ENCODE assay signal across 26 mouse cellular contexts in genomic region chr11:100157331-100157730, GRCm38 (mm10). TPM values are rescaled to one million over a fixed set of nuclear protein-coding genes. Genes with fewer than 3 reads are reported as not detected.
"Had no signal": no experiment of that assay in that cellular context is flagged by ENCODE, and none has a peak within 500 bp of the region (broad histone marks: within the 10 kb centered on the region; RNA-seq: fewer than 3 reads in every experiment).

No protein-coding gene starts in this region.

- H3K36me3 ChIP-seq: kidney, embryonic 15.5 days; limb, embryonic 10.5 days; limb, embryonic 13.5 days; liver, embryonic 12.5 days; liver, embryonic 15.5 days; lung, embryonic 15.5 days; midbrain, embryonic 10.5 days had no signal

- ATAC-seq: liver, embryonic 12.5 days had no signal

- H3K9ac ChIP-seq: kidney, embryonic 15.5 days; limb, embryonic 13.5 days; liver, embryonic 12.5 days; liver, embryonic 15.5 days; lung, embryonic 15.5 days had no signal

- H3K4me2 ChIP-seq: kidney, embryonic 15.5 days; limb, embryonic 13.5 days; liver, embryonic 12.5 days; liver, embryonic 15.5 days; lung, embryonic 15.5 days had no signal

- H3K4me1 ChIP-seq: liver, embryonic 12.5 days; liver, embryonic 15.5 days; megakaryocyte, embryonic 14.5 days; midbrain, embryonic 10.5 days had no signal

- H3K27me3 ChIP-seq: kidney, embryonic 15.5 days; limb, embryonic 13.5 days; liver, embryonic 12.5 days; liver, embryonic 15.5 days; lung, embryonic 15.5 days had no signal

- H3K27ac ChIP-seq: kidney, embryonic 15.5 days; limb, embryonic 10.5 days; limb, embryonic 13.5 days; liver, embryonic 12.5 days; liver, embryonic 15.5 days; midbrain, embryonic 10.5 days had no signal

- H3K9me3 ChIP-seq: kidney, embryonic 15.5 days; limb, embryonic 10.5 days; limb, embryonic 13.5 days; liver, embryonic 12.5 days; liver, embryonic 15.5 days; lung, embryonic 15.5 days; megakaryocyte, embryonic 14.5 days; midbrain, embryonic 10.5 days had no signal

- H3K4me3 ChIP-seq: kidney, embryonic 15.5 days; limb, embryonic 10.5 days; limb, embryonic 13.5 days; liver, embryonic 12.5 days; liver, embryonic 15.5 days; lung, embryonic 15.5 days; megakaryocyte, embryonic 14.5 days; midbrain, embryonic 10.5 days had no signal

- DNase-seq: kidney, adult 11 months; kidney, adult 8-10 months; kidney, postnatal 10 days; kidney, postnatal 36 days; layer of hippocampus, adult 9-11 months; liver; lung, adult 18-20 months; lung, postnatal 10 days; lung, postnatal 36 days; midbrain, embryonic 14.5 days; right cerebral cortex, adult 18-20 months; right cerebral cortex, postnatal 14 days; thymus, adult 18-20 months; thymus, postnatal 14 days had no signal

RNA-seq across cellular contexts. Expression of gene Krt15, which starts 21.6 kb away (rescaled TPM):
- polyA plus RNA-seq: midbrain, embryonic 14.5 days; neural tube, embryonic 14.5 days had no signal

RNA-seq across cellular contexts. Expression of gene Krt9, which starts 35.7 kb away (rescaled TPM):
- polyA plus RNA-seq: kidney, embryonic 15.5 days; limb, embryonic 10.5 days; limb, embryonic 13.5 days; liver, embryonic 12.5 days; liver, embryonic 15.5 days; lung, embryonic 15.5 days; midbrain, embryonic 10.5 days; midbrain, embryonic 14.5 days; midbrain, postnatal 0 days; neural tube, embryonic 11.5 days; testis, adult 2 months had no signal

RNA-seq across cellular contexts. Expression of gene Krt13, which starts 36.0 kb away (rescaled TPM):
- polyA plus RNA-seq: limb, embryonic 10.5 days; limb, embryonic 13.5 days; liver, embryonic 12.5 days; liver, embryonic 15.5 days; midbrain, embryonic 10.5 days; midbrain, embryonic 14.5 days; midbrain, postnatal 0 days; neural tube, embryonic 11.5 days; neural tube, embryonic 14.5 days; testis, adult 2 months had no signal

RNA-seq across cellular contexts. Expression of gene Krt14, which starts 50.0 kb away (rescaled TPM):
- polyA plus RNA-seq: midbrain, embryonic 14.5 days; testis, adult 2 months had no signal
